Mouse (Mus musculus) cerebellum, adult 2 months (tissue): Measurements from ENCODE around the gene 1700061G19Rik. TPM values are rescaled to one million over a fixed set of nuclear protein-coding genes. Genes with fewer than 3 reads are reported as not detected.
"Not testable (repeated sequence)": the region's sequence is repeated elsewhere in the genome, so short reads cannot be mapped to it uniquely, and the experiment has no call there.

Source experiments
- DNase-seq, 2 experiments: peaks; one replicate each; pipeline ENCODE4 v3.0.0; 2021
- H3K27ac ChIP-seq: fragments of 200-500 bp; 2 replicates; pipeline ENCODE4 v1.5.1; 2012; ENCODE audit warnings: low read length, control low read depth, inconsistent platforms; ENCODE audit not compliant: insufficient read depth
- H3K27me3 ChIP-seq: fragments of 200-500 bp; 2 replicates; pipeline ENCODE4 v1.6.1; 2012; ENCODE audit warnings: inconsistent platforms, mild to moderate bottlenecking, low read length, moderate library complexity; ENCODE audit not compliant: control insufficient read depth, insufficient read depth
- H3K4me1 ChIP-seq: fragments of 200-500 bp; 2 replicates; pipeline ENCODE4 v1.6.1; 2011; ENCODE audit warnings: low read length; ENCODE audit not compliant: control insufficient read depth, insufficient read depth
- H3K4me3 ChIP-seq: fragments of 200-500 bp; replicated peaks from 2 replicates; pipeline ENCODE3; 2011; ENCODE audit warnings: mild to moderate bottlenecking, low read depth, low read length, control low read depth; ENCODE audit not compliant: insufficient read depth
- CTCF ChIP-seq: fragments of 200-500 bp; IDR thresholded peaks from 2 replicates; pipeline ENCODE4 v1.5.1; 2011; ENCODE audit warnings: low read depth, mild to moderate bottlenecking, control low read depth, low read length, moderate library complexity, borderline replicate concordance; ENCODE audit not compliant: insufficient read depth
- POLR2A ChIP-seq: fragments of 200-500 bp; IDR thresholded peaks from 2 replicates; pipeline ENCODE4 v1.6.1; 2011; ENCODE audit warnings: low read length, control low read depth, borderline replicate concordance; ENCODE audit not compliant: insufficient read depth
- WGBS: fragments of 180-500 bp; shearing (Covaris S2); methylation state at CpG from one replicate; pipeline ENCODE4 v1.1.7; 2018; 5-methylcytosine and 5-hydroxymethylcytosine counted together
- polyA plus RNA-seq: library from polyadenylated mRNA; depleted of rRNA; stranded (reverse); fragments of >200 nt; gene quantifications from 2 replicates; pipeline ENCODE4 v1.2.3, GENCODE M21; 2012

Gene 1700061G19Rik
- polyA plus RNA-seq, 1 experiment = not detected

DNA sequence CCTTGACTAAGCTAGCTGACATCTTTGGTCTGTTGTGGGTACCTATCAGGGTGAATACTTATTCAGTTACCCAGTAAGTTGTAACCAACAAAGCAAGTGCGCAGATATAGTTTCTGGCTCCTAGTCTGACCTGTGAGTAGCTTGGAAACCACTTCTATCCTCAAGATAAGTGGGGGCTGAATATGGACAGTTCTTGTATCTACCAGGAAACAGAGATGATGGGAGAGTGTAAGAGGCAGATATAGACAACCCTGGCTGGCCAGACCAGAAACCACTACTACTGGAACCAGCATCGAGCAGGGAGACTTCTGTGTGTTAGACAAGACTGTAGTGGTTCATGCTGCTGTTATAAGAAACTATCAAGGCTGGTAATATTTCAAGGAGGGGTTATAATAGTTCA lies 14.7 kb downstream of the 1700061G19Rik start:
- TF ChIP-seq CTCF (no peak), POLR2A (no peak)
- Histone ChIP-seq H3K4me3 (no peak overlapping the region), H3K4me1 (no peaks in the 10 kb centered on the region), H3K27me3 (no peaks in the 10 kb centered on the region), H3K27ac (no peak overlapping the region)
- 99% methylated on average over 2 of the region's 2 CpGs for WGBS
- no peak for DNase-seq

GRCm38 (mm10) chr17:56895368-56895918 lies 20.2 kb downstream of the 1700061G19Rik start:
- no peaks in the 10 kb centered on the region for H3K27me3 ChIP-seq
- 89% methylated on average over 9 of the region's 9 CpGs for WGBS
- H3K27ac ChIP-seq = no peak overlapping the region
- no peak overlapping the region for H3K4me3 ChIP-seq
- H3K4me1 ChIP-seq = peaks cover 3% of the 10 kb centered on the region; the same call in 1 of the 2 replicates
- no peak for DNase-seq
- TF ChIP-seq CTCF (no peak), POLR2A (no peak)

DNA sequence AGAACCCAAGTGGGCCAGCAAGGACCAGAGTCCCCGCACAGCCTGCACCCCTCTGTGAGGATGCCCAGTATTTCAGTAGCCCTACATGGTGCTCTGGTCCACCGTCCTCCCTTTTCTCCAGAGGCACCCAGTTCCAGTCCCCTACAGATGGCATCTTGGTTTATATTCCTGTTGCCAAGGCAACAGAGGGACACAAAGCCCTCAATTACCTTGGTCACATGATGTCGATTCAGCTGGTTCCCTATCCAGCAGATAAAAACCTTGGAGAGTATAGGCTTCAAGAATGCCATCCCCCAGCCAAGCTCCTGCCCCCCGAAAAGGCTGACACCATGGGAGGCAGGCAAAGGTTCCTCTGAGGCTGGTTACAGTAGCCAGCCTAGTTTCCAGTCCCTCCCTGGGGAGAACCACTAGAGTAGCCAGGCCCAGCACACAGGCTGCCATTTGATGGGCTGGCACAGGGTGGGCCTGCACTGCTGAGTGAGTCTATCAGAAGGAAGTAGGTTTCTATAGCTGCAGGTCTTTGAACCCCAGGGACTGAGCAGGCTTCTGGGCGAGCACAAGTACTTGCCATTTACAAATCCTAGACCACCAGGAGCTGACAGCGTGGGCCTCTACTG lies 21.3 kb downstream of the 1700061G19Rik start:
- H3K4me1 ChIP-seq = peaks cover 3% of the 10 kb centered on the region; the same call in 1 of the 2 replicates
- H3K27ac ChIP-seq = no peak overlapping the region
- no peaks in the 10 kb centered on the region for H3K27me3 ChIP-seq
- TF ChIP-seq CTCF = no peak
- TF ChIP-seq POLR2A = no peak
- H3K4me3 ChIP-seq = no peak overlapping the region
- 60% methylated on average over 6 of the region's 6 CpGs for WGBS
- no peak for DNase-seq

DNA sequence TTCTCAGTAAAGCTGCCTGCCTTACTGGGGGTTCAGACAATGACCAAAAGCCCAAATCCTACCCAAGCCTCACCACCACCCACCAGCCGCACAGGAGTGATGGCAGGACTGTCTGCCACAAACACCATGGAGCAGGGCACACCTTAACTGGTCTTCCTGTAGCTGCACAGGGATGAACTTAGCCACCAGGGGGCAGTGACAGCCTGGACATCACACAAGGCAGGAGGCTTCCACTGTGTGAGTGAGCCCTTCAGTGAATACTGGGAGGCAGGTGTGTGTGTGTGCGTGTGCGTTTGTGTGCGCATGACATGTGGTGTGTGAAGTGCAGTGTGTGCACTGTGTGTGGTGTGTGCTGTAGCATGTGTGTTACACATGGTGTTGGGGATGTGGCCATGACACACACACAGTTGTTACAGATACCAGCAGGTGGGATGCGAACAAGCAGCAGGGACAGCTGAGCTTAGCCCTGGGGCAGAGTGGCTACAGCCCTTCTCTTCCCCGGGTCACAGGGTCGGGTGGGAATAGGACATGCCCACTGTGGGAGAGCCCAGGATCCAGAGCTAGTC lies 22.4 kb downstream of the 1700061G19Rik start:
- no peak overlapping the region for H3K4me3 ChIP-seq
- peak; percentile 77 to 80 for DNase-seq
- no peak overlapping the region for H3K27ac ChIP-seq
- 63% methylated on average over 7 of the region's 7 CpGs for WGBS
- no peaks in the 10 kb centered on the region for H3K27me3 ChIP-seq
- TF ChIP-seq CTCF (peak; percentile 95), POLR2A (no peak)
- peaks cover 6% of the 10 kb centered on the region for H3K4me1 ChIP-seq

GRCm38 (mm10) chr17:56902698-56903097 lies 27.4 kb downstream of the 1700061G19Rik start:
- WGBS = 28% methylated on average over 5 of the region's 5 CpGs
- H3K4me1 ChIP-seq = peaks cover 30% of the 10 kb centered on the region
- no peak for DNase-seq
- H3K27me3 ChIP-seq = no peaks in the 10 kb centered on the region
- no peak for TF ChIP-seq CTCF
- TF ChIP-seq POLR2A = no peak
- H3K4me3 ChIP-seq = no peak overlapping the region
- H3K27ac ChIP-seq = peak overlapping the region; percentile 34; the same call in 1 of the 2 replicates

DNA sequence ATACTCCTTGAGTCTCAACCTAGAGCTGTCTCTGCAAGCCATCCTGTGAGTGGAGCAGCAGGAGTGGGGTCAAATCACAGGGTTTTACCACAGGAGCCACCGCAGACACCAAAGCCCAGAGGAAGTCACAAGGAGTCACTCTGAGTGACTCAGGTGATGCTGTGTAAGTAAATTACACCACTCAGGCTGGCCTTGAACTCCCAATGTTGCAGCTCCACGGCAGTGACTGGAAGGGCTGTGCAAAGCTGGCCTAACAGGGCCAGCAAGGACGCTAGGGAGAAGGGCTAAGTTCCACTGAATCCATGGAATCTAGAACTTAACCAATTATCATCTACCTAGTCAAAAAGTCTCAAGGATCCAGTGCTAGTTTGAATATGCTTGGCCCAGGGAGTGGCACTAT lies 30.9 kb downstream of the 1700061G19Rik start:
- Histone ChIP-seq H3K4me1 (peaks cover 43% of the 10 kb centered on the region), H3K27ac (no peak overlapping the region), H3K27me3 (no peaks in the 10 kb centered on the region), H3K4me3 (no peak overlapping the region)
- WGBS = 96% methylated on average over 3 of the region's 3 CpGs
- no peak for TF ChIP-seq POLR2A
- no peak for TF ChIP-seq CTCF
- DNase-seq = no peak

DNA sequence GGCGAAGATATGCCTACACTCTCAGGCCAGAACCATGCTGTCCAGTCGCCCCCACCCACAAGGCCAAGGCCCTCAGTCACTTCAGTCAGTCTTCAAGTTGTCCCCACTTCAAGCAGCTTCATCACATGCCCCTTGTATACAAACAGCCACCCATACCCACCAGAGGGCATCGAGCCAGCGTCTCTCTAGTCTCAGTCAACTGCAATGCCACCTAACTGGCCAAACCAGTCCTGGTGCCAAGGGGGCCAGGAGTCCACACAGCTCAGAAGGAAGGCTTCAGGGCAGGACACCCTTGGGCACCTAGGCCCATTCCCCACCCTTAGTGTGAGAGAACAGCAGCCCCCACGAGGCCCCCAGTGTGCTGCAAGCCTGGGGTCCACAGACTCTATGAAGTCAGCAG lies 31.8 kb downstream of the 1700061G19Rik start:
- TF ChIP-seq CTCF (no peak), POLR2A (no peak)
- 73% methylated on average over 5 of the region's 5 CpGs for WGBS
- Histone ChIP-seq H3K4me3 (no peak overlapping the region), H3K27me3 (no peaks in the 10 kb centered on the region), H3K4me1 (peaks cover 43% of the 10 kb centered on the region), H3K27ac (no peak overlapping the region)
- no peak for DNase-seq

GRCm38 (mm10) chr17:56907887-56908286 lies 32.6 kb downstream of the 1700061G19Rik start:
- WGBS = 18% methylated on average over 9 of the region's 9 CpGs
- Histone ChIP-seq H3K27me3 (no peaks in the 10 kb centered on the region), H3K4me3 (no peak overlapping the region), H3K4me1 (peaks cover 39% of the 10 kb centered on the region), H3K27ac (no peak overlapping the region)
- TF ChIP-seq POLR2A (no peak), CTCF (no peak)
- DNase-seq = no peak

GRCm38 (mm10) chr17:56909764-56910163 lies 34.5 kb downstream of the 1700061G19Rik start:
- peak overlapping the region; percentile 72 for H3K27ac ChIP-seq
- not testable (repeated sequence) for H3K4me3 ChIP-seq, H3K27me3 ChIP-seq
- peaks cover 24% of the 10 kb centered on the region for H3K4me1 ChIP-seq
- 25% methylated on average over 2 of the region's 2 CpGs for WGBS
- peak; percentile 46 to 58 for DNase-seq
